Mouse (Mus musculus) CH12.LX (cell line): Measurements from ENCODE around the gene Bicdl1.

ENCODE experiments used
- BHLHE40 ChIP-seq: IDR thresholded peaks from 2 replicates; pipeline ENCODE4 v1.6.1; 2011; ENCODE audit warnings: mild to moderate bottlenecking, low read depth, low read length, improper control_type of control experiment
- HCFC1 ChIP-seq: IDR thresholded peaks from 2 replicates; pipeline ENCODE4 v1.6.1; 2012; ENCODE audit warnings: low read depth, mild to moderate bottlenecking, inconsistent platforms, low read length, improper control_type of control experiment
- ZKSCAN1 ChIP-seq: IDR thresholded peaks from 2 replicates; pipeline ENCODE4 v1.6.1; 2012; ENCODE audit warnings: low read depth, inconsistent platforms, low read length, improper control_type of control experiment, borderline replicate concordance
- ZMIZ1 ChIP-seq: IDR thresholded peaks from 2 replicates; pipeline ENCODE4 v1.6.1; 2012; ENCODE audit warnings: low read depth, mild to moderate bottlenecking, inconsistent platforms, low read length, improper control_type of control experiment

- TF ChIP-seq BHLHE40 (no peak), ZKSCAN1 (no peak), HCFC1 (no peak), ZMIZ1 (no peak)
Observed at GRCm38 (mm10) chr5:115669974-115670373, 61.4 kb downstream of the Bicdl1 start.
